Mouse (Mus musculus) spleen, adult 18-20 months (tissue): Measurements from ENCODE around the gene Tdo2.

Experiments used
- DNase-seq, 2 experiments: peaks; one replicate each; pipeline ENCODE4 v3.0.0; 2022; ENCODE audit warnings: mixed read lengths in 2 of 2

Gene Tdo2

DNA sequence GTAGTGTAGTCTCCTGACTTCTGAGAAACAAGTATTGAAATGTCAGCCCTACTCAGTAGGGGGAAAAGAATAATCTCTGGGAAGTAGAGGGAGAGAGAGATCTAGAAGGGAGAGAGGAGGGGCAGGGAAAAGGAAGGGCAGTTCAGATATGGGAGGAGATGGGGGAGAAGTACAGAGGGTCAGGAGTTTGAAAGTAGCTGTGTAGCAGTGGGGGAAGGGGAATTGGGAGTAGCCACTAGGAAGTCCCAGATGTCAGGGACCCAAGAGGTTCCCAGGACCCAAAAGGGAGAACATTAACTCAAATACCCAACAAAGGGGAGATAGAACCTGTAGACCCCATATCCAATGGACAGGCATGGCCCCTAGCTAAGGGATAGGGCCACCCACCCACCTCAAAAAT is at the start of gene Tdo2:
Gene Tdo2 (minus strand): TSS at position 101 of the 400 bp plus-strand sequence.
- no peak for DNase-seq

DNA sequence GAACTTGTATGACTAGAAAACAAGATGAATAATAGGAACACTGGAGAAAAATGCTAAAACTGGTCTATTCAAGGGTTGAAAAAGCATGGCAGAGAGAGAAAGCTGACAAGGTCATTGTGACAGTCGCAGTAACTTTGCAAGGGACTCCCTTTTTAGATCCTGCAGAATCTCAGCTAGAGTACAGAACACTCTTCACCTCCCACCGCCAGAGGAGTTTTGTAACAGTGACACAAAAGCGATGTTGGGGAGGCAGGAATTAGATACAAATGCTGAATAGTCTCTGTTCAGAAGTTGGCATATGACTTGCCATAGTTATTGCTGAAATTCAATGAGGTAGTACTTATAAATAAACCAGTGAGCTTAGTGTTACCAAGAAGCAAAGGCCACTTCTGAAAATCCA is 47.1 kb upstream of the Tdo2 start:
- DNase-seq = no peak

DNA sequence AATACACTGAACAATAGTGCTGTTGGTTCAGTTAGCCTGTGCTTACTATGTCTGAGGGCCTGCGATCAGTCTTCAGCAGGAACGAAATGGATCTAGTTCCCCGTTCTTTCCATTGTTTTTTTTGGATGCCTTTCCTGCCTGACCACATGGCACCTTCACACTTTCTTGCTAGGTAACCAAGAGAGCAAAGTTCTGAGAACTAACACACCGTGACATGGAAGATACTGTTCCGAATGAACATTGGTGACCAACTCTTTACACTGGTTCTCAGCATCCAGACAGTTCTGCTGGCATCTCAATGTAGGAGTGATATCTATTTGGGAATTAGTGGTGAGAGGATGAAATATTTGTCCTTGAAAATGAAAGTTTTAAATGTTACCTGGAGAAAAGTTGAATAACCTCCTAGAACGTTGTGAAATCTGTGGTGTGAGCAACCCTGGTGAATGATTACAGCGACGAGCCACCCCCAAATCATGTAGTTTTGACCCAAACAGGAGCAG is 46.5 kb upstream of the Tdo2 start:
- DNase-seq = no peak

DNA sequence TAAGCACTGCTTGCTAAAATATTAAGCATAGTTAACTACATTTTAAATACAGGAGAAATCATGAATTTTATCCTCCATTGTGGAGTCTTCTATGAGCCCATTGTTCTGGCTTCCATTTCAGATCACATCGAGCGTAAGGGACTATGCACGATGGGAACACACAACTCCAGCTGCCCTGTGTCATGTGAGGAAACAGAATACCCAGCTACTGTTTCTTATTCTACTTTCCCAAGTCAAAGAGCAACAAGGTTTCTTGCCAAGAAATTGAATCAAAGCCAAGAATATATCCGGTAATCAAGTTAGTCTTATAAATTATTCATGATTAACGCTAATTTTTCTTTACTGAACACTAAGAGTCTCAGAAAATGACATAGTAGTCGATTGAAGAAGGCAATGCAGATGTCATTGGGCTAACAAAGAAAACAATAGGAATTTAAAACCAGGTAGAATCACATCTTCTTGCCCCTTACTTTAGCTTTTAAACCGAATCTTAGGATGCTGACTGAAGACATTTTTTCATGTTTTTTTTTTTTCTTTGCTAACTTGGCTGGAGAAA is 38.2 kb upstream of the Tdo2 start:
- DNase-seq = no peak

DNA sequence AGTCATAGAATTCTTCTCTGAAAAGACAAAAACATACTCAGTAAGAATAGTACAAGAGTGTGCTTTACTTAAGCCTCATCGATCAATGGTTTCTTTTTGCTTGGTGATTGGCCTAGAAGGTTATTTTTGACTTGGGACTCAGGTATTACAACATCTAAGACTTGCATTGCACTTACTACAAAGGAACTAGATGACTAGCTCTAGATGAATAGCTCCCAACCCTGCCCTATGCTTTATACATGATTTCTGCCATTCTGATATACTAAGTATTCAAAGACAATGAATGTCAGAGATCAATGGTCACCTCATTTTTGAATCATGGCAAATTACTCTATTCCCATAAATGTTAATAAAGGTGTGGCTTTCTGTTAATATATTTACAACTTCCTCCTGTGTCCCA is 31.0 kb upstream of the Tdo2 start:
- DNase-seq = no peak

DNA sequence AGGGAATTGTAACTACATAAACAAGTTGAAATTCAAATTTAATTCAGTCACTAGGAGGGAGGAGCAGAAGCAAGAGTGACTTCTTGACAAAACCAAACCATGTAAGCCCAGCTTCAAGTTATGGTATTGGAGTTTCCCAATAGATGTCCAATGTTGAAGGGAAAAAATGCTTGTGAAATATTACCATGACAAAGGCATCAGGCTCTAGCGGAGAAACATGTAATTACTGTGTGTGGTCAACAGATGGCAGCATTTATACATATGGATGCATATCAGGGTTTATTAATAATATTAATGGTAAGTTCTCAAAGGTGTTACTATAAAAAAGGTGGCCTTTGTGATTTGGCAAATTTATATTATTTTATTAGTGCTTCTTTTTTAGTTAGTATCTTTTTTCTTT is 20.0 kb upstream of the Tdo2 start:
- DNase-seq = peak in 1 of 2 experiments; percentile 9

DNA sequence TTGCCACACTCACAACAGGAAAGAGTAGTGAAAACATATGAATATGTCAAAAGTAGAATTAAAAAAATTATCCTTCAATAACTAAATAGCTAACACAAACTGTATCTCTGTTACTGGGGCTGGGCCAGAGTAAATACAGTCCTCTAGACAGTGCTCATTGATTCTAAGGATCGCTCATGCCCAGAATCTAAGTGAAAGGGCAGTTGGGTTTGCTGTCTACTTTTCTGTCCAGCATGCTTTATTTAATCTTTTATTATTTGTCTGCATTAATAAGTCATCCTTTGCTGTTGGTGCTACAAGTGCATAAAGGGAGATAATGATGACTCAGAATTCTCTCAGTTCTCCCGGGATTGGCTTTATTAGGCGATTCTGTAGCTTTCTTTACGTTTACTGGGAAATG is 19.4 kb upstream of the Tdo2 start:
- no peak for DNase-seq

DNA sequence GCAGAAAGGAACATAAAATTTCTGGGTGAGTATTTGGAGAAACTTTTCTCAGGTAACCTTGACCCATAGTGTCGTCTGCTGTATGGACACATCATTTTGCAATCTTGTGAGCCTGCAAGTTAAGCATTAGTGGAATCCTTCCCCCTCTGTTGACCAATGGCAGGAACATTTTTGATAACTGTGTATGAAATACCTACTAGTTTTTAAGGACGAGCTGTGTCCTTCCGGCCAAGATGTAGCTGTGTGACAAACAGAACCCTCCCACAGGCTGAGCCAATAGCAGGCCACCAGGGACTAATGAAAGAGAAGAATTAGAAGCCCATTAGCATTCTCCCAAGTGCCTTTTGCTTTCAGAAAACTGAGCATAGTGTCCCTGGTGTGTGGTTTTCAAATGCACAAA is 14.5 kb upstream of the Tdo2 start:
- DNase-seq = no peak

DNA sequence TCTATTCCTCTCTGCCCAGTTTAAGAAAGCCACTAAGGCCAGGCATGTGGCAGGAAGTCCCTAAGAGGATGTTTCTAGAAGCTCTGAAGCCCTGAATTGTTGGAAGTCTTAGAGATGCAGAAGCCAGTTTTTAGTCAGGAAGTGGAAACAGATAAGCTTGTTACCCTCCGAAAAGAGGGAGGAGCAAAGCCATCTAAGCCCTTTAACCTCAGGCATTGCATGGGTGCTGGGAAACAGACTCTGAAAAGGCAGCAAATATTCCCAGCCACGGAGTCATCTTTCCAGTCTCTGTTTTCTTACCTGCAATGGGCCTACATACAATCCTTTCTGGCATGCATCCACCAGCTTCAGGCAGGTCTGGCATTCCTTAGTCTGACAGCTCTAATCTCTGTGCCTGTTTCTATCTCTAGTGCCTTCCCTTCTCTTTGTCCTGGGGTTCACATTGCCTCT is 13.7 kb upstream of the Tdo2 start:
- DNase-seq = no peak

DNA sequence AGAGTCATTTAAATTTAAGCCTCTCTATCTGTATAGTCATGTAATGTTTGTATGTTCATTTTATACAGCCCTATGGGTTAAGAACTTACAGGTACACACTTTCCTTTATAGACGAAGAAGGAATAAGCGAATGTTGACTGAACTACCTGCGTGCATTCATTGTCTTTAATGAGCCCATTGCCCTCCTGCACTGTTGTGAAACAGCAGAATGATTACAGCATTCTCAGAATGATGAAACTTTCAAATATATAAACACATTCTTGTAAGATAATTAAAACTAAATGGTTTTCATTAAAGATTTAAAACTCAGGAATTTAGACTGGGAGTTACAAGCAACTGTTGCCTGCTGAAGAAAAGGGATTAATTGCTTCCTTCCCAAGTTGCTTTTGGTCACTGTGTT is 11.6 kb upstream of the Tdo2 start:
- DNase-seq = no peak

DNA sequence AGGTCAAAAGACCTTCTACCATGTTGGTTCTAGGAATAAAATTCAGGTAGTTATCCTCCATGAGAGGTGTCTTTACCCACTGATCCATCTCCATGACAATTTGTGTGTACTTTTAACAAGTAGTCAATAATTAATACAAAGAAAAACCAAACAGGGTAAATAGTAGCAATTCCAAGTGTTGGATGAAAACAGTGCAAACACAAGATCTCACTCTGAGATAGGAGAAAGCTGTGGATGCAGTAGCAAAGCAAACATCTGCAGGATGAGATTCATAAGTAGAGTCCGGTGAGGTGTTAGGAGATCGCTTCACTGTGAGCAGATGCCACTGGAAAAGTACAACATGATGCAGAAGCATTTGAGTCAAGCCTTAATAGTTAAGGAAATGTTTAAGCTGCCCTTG is 10.1 kb upstream of the Tdo2 start:
- no peak for DNase-seq

DNA sequence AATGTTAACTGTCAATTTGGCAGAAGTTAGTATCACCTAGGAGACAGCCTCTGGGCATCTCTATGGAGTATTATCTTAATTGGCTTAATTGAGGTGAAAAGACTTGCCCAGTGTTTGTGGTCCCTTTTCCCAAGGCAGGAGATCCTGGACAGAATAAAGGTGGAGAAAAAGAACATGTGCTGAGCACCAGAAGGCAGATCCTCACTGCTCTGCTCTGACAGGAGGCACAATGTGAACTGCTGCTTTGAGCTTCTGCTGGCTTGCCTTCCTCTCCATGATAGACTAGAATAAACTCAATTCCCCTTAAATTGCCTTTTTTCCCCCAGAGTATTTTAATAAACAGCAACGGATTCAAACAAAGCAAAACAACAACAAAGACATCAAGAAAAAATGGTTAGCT is 9.1 kb upstream of the Tdo2 start:
- no peak for DNase-seq

DNA sequence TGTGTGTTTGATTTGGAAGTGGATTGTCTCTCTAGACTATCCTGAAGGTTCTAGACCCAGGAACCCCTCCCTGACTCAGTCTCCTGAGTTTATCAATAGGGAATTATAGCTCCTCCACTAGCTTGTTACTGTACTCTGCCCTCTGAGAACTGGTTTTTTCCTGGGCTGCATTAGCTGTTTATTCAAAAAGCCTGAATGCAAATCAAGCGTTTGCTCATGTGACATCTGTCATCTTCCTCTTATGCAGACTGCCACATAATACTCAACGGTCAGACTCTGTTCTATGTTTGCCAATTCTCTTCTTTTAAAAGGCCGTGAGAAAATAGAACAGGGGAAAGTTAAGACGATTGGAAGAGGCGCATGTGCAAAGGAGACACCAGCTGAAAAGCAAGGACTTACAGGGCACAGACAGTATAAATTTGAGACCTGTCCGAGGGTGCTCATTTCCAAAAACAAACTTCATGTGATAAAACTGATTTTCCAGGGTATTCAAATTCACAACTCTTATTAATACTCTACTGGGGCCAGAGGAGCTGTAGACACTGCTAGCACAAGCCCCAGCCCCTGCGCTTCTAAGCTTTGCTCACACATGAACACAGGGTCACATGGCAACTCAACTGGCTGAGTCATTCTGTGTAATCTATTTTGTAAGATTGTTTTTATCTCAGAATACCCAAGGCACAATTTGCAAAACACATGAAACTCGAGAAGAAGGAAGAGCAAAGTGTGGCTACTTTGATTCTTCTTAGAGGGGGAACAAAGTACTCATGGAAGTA is 7.3 kb upstream of the Tdo2 start:
- no peak for DNase-seq

DNA sequence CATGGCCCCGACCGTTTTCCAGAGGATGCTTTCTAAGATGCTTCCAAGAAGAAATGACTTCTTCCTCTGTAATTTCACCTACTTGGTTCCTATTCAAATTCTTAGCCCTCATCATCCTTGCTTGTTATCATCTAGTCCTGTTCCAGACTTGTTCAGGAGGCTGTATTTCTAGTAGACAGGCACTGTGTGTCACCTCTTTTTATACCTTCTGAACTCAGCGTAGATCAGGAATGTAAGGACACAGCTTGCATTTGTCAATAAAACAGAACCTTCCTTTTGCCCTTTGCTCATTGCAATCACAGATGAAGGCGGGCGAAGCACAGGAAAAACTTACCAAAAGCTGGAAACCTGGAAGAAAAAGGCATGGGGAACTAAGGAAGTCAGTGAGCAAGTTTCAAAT is 6.0 kb upstream of the Tdo2 start, which contains the start of gene Asic5:
Gene Asic5 (plus strand): TSS at position 301 of the 400 bp plus-strand sequence.
- DNase-seq = no peak

DNA sequence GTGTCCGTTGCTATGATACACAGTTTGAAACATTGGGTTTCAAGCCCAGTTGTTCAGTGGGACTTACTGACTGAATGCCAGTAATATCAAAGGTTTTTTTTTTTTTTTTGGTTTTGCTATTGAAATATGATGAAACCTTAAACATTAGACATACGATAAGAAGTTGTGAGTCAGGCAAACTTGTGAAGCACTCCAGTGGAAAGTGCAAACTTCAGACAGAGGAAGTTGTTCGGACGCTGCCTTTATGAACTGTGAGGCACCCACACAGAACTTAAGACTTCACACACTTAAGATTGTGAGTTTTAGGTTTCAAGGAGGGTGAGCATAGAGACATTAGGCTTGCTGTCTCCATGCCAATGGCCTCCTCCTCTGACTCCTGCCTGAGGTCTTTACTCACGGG is 5.6 kb upstream of the Tdo2 start:
- no peak for DNase-seq

DNA sequence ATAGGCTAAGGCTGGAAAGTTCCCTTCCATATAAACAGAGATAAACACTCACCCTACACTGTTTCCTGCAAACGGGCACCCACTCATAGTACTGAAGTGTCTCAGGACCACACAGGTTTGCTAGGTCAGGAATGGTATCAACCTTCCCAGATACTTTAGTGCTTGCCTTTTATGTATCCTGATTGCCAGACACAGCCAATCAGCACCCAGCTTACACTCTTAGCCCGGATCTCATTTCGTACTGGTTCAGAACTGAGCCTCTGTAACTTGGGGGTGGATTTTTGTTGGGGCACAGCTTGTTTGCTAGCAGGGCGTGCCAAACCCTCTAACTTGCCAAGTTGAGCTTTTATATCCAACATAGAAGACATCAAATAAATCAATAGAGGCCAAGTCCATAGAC is 395 bp downstream of the Tdo2 start:
- DNase-seq = no peak

DNA sequence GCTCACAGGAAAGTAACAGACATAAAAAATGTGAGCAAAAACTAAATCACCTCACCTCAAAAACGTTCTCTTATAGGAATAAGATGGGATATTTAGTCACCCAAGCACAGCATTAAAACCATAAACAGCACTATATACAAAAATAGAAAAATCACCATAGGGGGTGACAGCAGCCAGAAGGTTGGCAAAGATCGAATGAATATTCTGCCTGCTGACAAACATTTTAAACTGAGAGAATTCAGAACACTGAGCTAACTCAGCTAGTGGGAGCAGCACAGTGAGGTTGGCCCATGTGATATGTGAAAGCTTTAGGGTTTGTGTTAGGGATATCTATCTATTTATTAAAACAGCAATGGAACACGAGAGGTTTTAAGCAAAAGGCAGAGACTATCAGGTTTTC is 11.4 kb downstream of the Tdo2 start:
- DNase-seq = no peak

DNA sequence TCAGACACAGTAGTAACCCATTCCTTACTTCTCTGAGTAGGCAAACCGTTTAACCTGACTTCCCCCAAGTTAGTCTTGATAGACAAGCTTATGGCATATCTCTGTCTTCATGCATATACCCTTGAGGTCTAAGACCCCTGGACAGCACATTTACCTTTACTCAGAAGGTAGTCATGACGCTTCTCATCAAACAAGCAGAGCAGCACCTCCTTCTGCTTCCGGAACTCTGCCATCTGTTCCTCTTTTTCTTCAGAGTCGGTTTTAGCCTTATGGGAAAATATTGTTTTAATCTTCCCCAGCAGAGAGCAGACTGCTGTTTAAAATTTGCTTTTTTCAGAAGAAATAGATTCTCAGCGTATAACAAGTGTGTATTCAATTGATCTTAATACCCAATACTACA is 12.2 kb downstream of the Tdo2 start:
- DNase-seq = no peak

DNA sequence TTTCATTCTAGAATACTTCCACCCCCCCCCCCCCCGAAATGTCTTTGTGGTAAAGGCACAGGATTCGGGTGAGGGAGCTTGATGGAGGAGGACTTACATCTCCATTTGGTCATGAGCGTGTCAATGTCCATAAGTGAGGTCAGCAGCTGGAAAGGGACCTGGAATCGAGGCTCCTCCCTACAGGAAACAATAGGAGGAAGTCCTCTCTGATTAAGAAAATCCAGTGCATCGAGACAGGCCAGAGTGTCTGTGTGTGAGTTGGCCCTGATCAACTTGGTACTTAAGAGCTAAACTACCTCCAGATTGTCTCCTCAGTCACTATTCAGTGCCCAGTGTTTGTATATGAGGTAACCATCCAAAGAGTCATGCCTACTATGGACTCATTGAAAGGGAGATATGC is 14.7 kb downstream of the Tdo2 start:
- DNase-seq = no peak

DNA sequence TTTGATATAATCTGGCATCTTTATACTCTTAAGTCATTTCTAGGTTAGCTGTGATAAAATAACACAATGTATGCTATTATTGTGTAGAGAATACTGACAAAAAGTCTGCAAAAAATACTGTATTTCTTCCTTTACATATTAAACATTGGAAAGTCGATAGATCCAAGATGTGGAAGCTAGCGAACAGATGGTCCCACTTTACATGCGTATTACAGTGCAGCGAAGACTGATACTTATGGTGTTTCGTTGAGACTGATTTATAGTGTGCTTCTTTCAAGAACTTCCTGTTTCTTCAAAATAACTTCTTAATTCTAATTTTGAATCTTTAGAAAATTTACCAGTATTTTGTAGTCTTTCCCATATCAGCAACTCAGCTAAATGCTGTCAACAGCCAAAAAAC is 18.5 kb downstream of the Tdo2 start:
- no peak for DNase-seq

DNA sequence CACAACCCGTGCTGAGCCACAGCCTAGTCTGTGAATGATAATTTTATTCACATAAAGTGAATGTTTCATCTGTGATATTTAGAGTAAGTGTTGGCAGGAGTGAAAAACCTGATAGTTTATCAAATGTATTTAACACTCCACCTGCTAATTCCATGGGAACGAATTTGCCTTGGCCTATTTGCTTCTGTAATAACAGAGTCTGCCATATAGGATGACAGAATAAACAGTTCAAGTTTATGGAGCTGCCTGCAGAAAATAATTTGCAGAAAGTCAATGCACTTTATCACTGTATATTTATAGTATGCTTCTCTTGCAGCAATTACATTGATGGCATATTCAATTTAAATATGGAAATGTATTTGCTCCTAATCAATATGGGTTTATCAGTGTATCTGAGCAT is 24.2 kb downstream of the Tdo2 start:
- DNase-seq = no peak

DNA sequence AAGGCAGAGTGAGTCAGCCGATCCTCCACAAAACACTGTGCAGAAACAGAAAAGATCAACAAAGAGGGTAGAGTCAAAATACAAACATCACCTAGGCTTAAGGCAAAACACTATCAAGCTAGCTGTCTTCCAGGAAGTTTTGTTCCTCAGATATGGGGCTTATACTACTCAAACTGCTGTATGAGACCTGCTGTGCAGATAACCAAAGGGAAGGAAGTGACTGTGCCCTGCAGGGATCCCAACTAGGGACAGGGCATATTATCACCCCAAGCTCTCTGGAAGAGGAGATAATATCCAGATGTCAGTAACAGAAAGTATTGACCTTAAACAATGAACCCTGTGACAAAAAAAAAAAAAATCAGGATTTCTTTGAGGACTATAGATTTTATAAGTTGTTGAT is 27.0 kb downstream of the Tdo2 start:
- DNase-seq = no peak

DNA sequence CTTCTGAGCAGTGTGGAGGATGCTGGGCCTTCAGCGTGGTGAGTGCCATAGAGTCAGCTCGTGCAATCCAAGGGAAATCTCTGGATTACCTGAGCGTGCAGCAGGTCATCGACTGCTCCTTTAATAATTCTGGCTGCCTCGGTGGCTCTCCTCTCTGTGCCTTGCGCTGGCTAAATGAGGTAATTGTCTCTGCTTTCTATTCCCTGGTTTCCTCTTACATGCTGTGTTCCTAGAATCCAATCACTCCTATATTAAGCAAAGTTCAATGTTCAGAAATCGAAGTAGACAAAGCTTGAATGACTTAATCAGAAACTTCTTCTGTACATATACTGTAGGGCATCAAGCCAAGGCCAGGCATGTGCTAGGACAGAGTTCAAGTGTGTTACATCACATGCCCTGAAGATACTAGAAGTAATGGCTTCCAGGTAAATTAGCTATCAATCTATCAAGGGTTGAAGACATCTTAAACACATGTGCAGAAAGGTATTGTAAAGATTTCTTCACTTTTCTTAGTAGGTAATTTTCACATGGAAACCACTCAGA is 31.1 kb downstream of the Tdo2 start:
- no peak for DNase-seq

DNA sequence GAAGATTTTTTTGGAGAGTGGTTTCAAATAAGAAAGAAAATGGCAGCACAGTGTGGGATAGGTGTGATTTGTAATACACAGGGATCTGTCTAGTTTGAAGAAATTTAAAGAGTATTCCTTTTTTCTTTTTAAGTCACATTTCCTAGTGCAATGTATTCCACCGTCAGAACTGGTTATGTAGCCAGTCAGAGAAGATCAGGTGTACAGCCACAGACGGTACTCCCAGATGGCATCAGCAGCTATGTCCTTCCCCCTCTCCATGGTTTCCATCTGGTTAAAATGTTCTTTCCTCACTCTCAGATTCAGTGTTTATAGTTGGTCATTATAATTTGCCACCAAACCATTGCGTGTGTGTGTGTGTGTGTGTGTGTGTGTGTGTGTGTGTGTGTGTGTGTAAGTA is 32.9 kb downstream of the Tdo2 start:
- no peak for DNase-seq
